Comparison of ENCODE assay signal across 7 mouse cellular contexts in genomic region chr5:123609843-123610242, GRCm38 (mm10). TPM values are rescaled to one million over a fixed set of nuclear protein-coding genes. Genes with fewer than 3 reads are reported as not detected.
DNase-seq lines count a peak whose midpoint lies in the region; ATAC-seq and TF ChIP-seq lines count a peak whose summit lies in the region.

No protein-coding gene starts in this region.

- WGBS in lung, embryonic 16.5 days = 30% methylated on average over 4 of the region's 4 CpGs

- H3K9ac ChIP-seq in ES-E14 (ENCODE audit: insufficient read depth, low read depth, low read length, poor library complexity, severe bottlenecking) = no peak overlapping the region
- H3K9ac ChIP-seq in lung, embryonic 16.5 days (ENCODE audit: low read length) = no peak overlapping the region

- in situ Hi-C loops in ES-E14 (cut with MboI; ENCODE audit: low sequenced_read_pairs in 2 of 2, unreplicated experiment in 2 of 2) = loop anchor here in 1 of 2 experiments (10.0 kb wide), 1 partner anchor 165 kb away; no protein-coding TSS in a partner anchor

- no peaks in the 10 kb centered on the region for H3K27me3 ChIP-seq in lung, embryonic 16.5 days (ENCODE audit: control insufficient read depth, insufficient read depth, low read depth, low read length)

- no peaks in the 10 kb centered on the region for H3K9me3 ChIP-seq in ES-E14 (ENCODE audit: control insufficient read depth, insufficient read depth, low read depth, low read length)
- H3K9me3 ChIP-seq in lung, embryonic 16.5 days (ENCODE audit: control insufficient read depth, low read length) = no peaks in the 10 kb centered on the region

- TF ChIP-seq POLR2A in cortical plate, adult 2 months (IDR thresholded peaks at IDR 0.05; ENCODE audit: extremely low read depth, insufficient read depth, low read length) = no peak

- DNase-seq in ES-E14 (ENCODE audit: low read depth, low spot score) = peak; percentile 75
- DNase-seq in adrenal gland, adult 18-20 months (ENCODE audit: low spot score in 2 of 2) = peak; percentile 78 to 80
- DNase-seq in gastrocnemius, postnatal 36 days = peak; percentile 40 to 59
- peak; percentile 92 for DNase-seq in layer of hippocampus, adult 11-12 months (ENCODE audit: low spot score)
- DNase-seq in right cerebral cortex, adult 18-20 months = peak; percentile 91

- ATAC-seq in lung, embryonic 16.5 days (ENCODE audit: low read depth) = peak; percentile 68; the same call in 1 of the 2 replicates

- intact Hi-C loops in gastrocnemius, postnatal 36 days (cut with DNase I) = loop anchor here (5.0 kb wide), 2 partner anchors 127 to 168 kb away; no protein-coding TSS in a partner anchor

- no peak overlapping the region for H3K4me3 ChIP-seq in ES-E14 (ENCODE audit: insufficient read depth in 1 of 2, low read depth in 1 of 2, low read length in 2 of 2, poor library complexity in 1 of 2, severe bottlenecking in 1 of 2)
- no peak overlapping the region for H3K4me3 ChIP-seq in cortical plate, adult 2 months (ENCODE audit: insufficient read depth, low read length)
- H3K4me3 ChIP-seq in lung, embryonic 16.5 days (ENCODE audit: low read length) = no peak overlapping the region

- peaks cover 0 to 10% of the 10 kb centered on the region in 2 experiments; a peak in 1 of 4 replicates for H3K4me1 ChIP-seq in ES-E14 (ENCODE audit: control insufficient read depth in 2 of 2, insufficient read depth in 2 of 2, low read length in 2 of 2, poor library complexity in 1 of 2)
- H3K4me1 ChIP-seq in cortical plate, adult 2 months (ENCODE audit: control insufficient read depth, insufficient read depth, low read length) = peaks cover 2% of the 10 kb centered on the region; the same call in 1 of the 2 replicates
- H3K4me1 ChIP-seq in lung, embryonic 16.5 days (replicated peaks; ENCODE audit: control insufficient read depth, insufficient read depth, low read length) = no peaks in the 10 kb centered on the region

- TF ChIP-seq CTCF in cortical plate, adult 2 months (IDR thresholded peaks at IDR 0.05; ENCODE audit: extremely low read depth, insufficient read depth, low read length) = peak; percentile 99

- no peak overlapping the region for H3K4me2 ChIP-seq in lung, embryonic 16.5 days (ENCODE audit: low read depth, low read length)

- H3K36me3 ChIP-seq in ES-E14 (ENCODE audit: control insufficient read depth, insufficient read depth, low read length, poor library complexity, severe bottlenecking) = no peaks in the 10 kb centered on the region; the same call in 1 of the 2 replicates
- peaks cover 25% of the 10 kb centered on the region for H3K36me3 ChIP-seq in lung, embryonic 16.5 days (ENCODE audit: control insufficient read depth, insufficient read depth, low read length)

- H3K27ac ChIP-seq in ES-E14 (ENCODE audit: insufficient read depth, low read depth, low read length, poor library complexity, severe bottlenecking) = no peak overlapping the region
- H3K27ac ChIP-seq in cortical plate, adult 2 months (ENCODE audit: insufficient read depth, low read length) = no peak overlapping the region
- H3K27ac ChIP-seq in lung, embryonic 16.5 days (ENCODE audit: low read length) = no peak overlapping the region

TF ChIP-seq in ES-E14, 5 proteins besides CTCF, POLR2A, EP300 and RAD21:
- peak; percentile 54; the same call in 1 of the 2 replicates for TF ChIP-seq ZC3H11A (IDR thresholded peaks at IDR 0.05; ENCODE audit: borderline replicate concordance, low read depth, low read length)
- TF ChIP-seq MAFK (IDR thresholded peaks at IDR 0.05; ENCODE audit: insufficient read depth, low read depth, low read length) = no peak
TF ChIP-seq in ES-E14: peak in this region for 1.

RNA-seq across cellular contexts. Expression of gene Vps33a, which starts 37.0 kb away (rescaled TPM):
- total RNA-seq in ES-E14 (2012; rRNA removed) = 23.0 and 24.3 TPM in 2 replicates
- 10 to 100 TPM; 43.8 to 49.3 TPM for total RNA-seq in adrenal gland, adult 18-20 months (2021)
- 56.5 and 60.2 TPM in 2 replicates for polyA plus RNA-seq in cortical plate, adult 2 months (2012; rRNA removed)
- 10 to 100 TPM; 28.6 to 31.1 TPM for total RNA-seq in gastrocnemius, postnatal 36 days (2021)
- polyA plus RNA-seq in lung, embryonic 16.5 days (2015; fragmentation: Nextera tagmentation; extraction: Ambion mirVana) = 23.7 and 26.9 TPM in 2 replicates
